Mouse (Mus musculus) stomach, embryonic 14.5 days (tissue): ENCODE measurements around the gene A730071L15Rik. TPM values are rescaled to one million over a fixed set of nuclear protein-coding genes. Genes with fewer than 3 reads are reported as not detected.

Source experiments
- ATAC-seq: fragments of 200-750 bp; cut with Nextera tagmentation; 2 replicates; pipeline ENCODE4 v1.8.0; 2017; ENCODE audit warnings: low read depth, moderate TSS enrichment; ENCODE audit not compliant: insufficient number of reproducible peaks, insufficient read depth, low FRiP score
- H3K27ac ChIP-seq: fragments of 300-500 bp; sonication (generic); 2 replicates; pipeline ENCODE4 v1.5.1; 2014; ENCODE audit warnings: mild to moderate bottlenecking, low read length, moderate library complexity, mixed read lengths
- H3K27me3 ChIP-seq: fragments of 300-500 bp; sonication (generic); 2 replicates; pipeline ENCODE4 v1.6.1; 2014; ENCODE audit warnings: low read length, control low read depth, mixed read lengths; ENCODE audit not compliant: control insufficient read depth, insufficient read depth
- H3K36me3 ChIP-seq: fragments of 300-500 bp; sonication (generic); 2 replicates; pipeline ENCODE4 v1.6.1; 2014; ENCODE audit warnings: mild to moderate bottlenecking, control low read depth, low read length, moderate library complexity, mixed read lengths; ENCODE audit not compliant: control insufficient read depth, insufficient read depth
- H3K4me1 ChIP-seq: fragments of 300-500 bp; sonication (generic); 2 replicates; pipeline ENCODE4 v1.6.1; 2014; ENCODE audit warnings: low read length, control low read depth, mixed read lengths; ENCODE audit not compliant: control insufficient read depth, insufficient read depth
- H3K4me2 ChIP-seq: fragments of 300-500 bp; sonication (generic); replicated peaks from 2 replicates; pipeline ENCODE4 v1.6.1; 2014; ENCODE audit warnings: low read depth, low read length, control low read depth
- H3K4me3 ChIP-seq: fragments of 300-500 bp; sonication (generic); 2 replicates; pipeline ENCODE4 v1.5.1; 2014; ENCODE audit warnings: low read depth, low read length, control low read depth
- H3K9ac ChIP-seq: fragments of 300-500 bp; sonication (generic); replicated peaks from 2 replicates; pipeline ENCODE4 v1.6.1; 2014; ENCODE audit warnings: low read depth, mild to moderate bottlenecking, control low read depth, low read length, moderate library complexity, mixed read lengths
- H3K9me3 ChIP-seq: fragments of 300-500 bp; sonication (generic); 2 replicates; pipeline ENCODE4 v1.6.1; 2016; ENCODE audit warnings: low read depth, low read length, control low read depth; ENCODE audit not compliant: control insufficient read depth
- WGBS: fragments of 180-500 bp; shearing (Covaris S2); extraction: QIAGEN DNeasy Blood & Tissue Kit; methylation state at CpG from one replicate; pipeline ENCODE4 v1.1.7; 2014; 5-methylcytosine and 5-hydroxymethylcytosine counted together
- polyA plus RNA-seq: library from polyadenylated mRNA; unstranded; fragments of >200 nt; fragmentation: Nextera tagmentation; extraction: Ambion mirVana; gene quantifications from 2 replicates; pipeline ENCODE4 v1.2.1, GENCODE M21; 2014

Gene A730071L15Rik
- polyA plus RNA-seq, 1 experiment from 2014 or later: 0.93 TPM

- WGBS: 77% methylated on average over 8 of the region's 8 CpGs
- Histone ChIP-seq H3K9ac (no peak overlapping the region), H3K4me1 (peaks cover 13% of the 10 kb centered on the region; the same call in 1 of the 2 replicates), H3K4me2 (no peak overlapping the region), H3K36me3 (no peaks in the 10 kb centered on the region), H3K27me3 (no peaks in the 10 kb centered on the region), H3K27ac (no peak overlapping the region), H3K9me3 (no peaks in the 10 kb centered on the region), H3K4me3 (no peak overlapping the region)
- ATAC-seq: no peak
These were observed 21.9 kb upstream of the A730071L15Rik start for GRCm38 (mm10) chr11:6177781-6178420.

GRCm38 (mm10) chr11:6178673-6179166 is 21.1 kb upstream of the A730071L15Rik start:
- ATAC-seq: no peak

GRCm38 (mm10) chr11:6179194-6179593 is 20.6 kb upstream of the A730071L15Rik start:
- Histone ChIP-seq H3K27me3 (no peaks in the 10 kb centered on the region), H3K4me2 (no peak overlapping the region), H3K27ac (no peak overlapping the region; the same call in 1 of the 2 replicates), H3K9ac (no peak overlapping the region), H3K4me1 (peaks cover 13% of the 10 kb centered on the region; the same call in 1 of the 2 replicates), H3K36me3 (no peaks in the 10 kb centered on the region), H3K4me3 (no peak overlapping the region), H3K9me3 (no peaks in the 10 kb centered on the region)
- WGBS: 21% methylated on average over 8 of the region's 8 CpGs
- ATAC-seq: no peak

More at GRCm38 (mm10) chr11:6178673-6179166, 21.1 kb upstream of the A730071L15Rik start:
- Histone ChIP-seq H3K4me3 (no peak overlapping the region), H3K27ac (no peak overlapping the region; the same call in 1 of the 2 replicates), H3K4me1 (peaks cover 13% of the 10 kb centered on the region; the same call in 1 of the 2 replicates), H3K36me3 (no peaks in the 10 kb centered on the region), H3K9ac (no peak overlapping the region), H3K9me3 (no peaks in the 10 kb centered on the region), H3K4me2 (no peak overlapping the region), H3K27me3 (no peaks in the 10 kb centered on the region)
- 28% methylated on average over 2 of the region's 2 CpGs for WGBS

GRCm38 (mm10) chr11:6180811-6181399 is 18.9 kb upstream of the A730071L15Rik start:
- no peaks in the 10 kb centered on the region for H3K9me3 ChIP-seq
- no peaks in the 10 kb centered on the region for H3K27me3 ChIP-seq
- no peak overlapping the region for H3K4me2 ChIP-seq
- ATAC-seq: no peak
- no peak overlapping the region for H3K27ac ChIP-seq
- H3K36me3 ChIP-seq: no peaks in the 10 kb centered on the region
- 61% methylated on average over 6 of the region's 6 CpGs for WGBS
- no peak overlapping the region for H3K4me3 ChIP-seq
- no peak overlapping the region for H3K9ac ChIP-seq
- peaks cover 16% of the 10 kb centered on the region for H3K4me1 ChIP-seq

DNA sequence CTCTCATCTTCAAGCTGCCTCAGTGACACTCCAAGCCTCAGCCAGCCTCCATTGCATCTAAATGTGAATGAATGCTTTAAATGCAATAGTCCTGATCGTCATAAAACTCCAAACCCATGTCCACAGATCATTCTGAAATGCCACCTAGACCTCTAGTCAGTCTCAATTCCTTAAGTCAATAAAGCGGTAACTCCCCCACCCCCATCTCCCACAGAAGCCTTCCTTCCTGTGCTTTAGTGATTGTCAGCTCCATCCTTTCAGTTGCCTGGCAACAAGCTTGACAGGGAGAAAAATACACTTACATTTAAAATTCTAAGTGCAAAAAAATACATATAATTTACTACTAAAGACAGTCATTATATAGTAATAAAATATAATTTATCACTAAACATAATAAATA is 16.6 kb upstream of the A730071L15Rik start:
- WGBS: 80% methylated on average over 2 of the region's 2 CpGs
- Histone ChIP-seq H3K36me3 (no peaks in the 10 kb centered on the region), H3K27ac (no peak overlapping the region), H3K4me3 (no peak overlapping the region), H3K27me3 (no peaks in the 10 kb centered on the region), H3K9me3 (no peaks in the 10 kb centered on the region), H3K4me2 (no peak overlapping the region), H3K9ac (no peak overlapping the region), H3K4me1 (peaks cover 16% of the 10 kb centered on the region)
- ATAC-seq: no peak

DNA sequence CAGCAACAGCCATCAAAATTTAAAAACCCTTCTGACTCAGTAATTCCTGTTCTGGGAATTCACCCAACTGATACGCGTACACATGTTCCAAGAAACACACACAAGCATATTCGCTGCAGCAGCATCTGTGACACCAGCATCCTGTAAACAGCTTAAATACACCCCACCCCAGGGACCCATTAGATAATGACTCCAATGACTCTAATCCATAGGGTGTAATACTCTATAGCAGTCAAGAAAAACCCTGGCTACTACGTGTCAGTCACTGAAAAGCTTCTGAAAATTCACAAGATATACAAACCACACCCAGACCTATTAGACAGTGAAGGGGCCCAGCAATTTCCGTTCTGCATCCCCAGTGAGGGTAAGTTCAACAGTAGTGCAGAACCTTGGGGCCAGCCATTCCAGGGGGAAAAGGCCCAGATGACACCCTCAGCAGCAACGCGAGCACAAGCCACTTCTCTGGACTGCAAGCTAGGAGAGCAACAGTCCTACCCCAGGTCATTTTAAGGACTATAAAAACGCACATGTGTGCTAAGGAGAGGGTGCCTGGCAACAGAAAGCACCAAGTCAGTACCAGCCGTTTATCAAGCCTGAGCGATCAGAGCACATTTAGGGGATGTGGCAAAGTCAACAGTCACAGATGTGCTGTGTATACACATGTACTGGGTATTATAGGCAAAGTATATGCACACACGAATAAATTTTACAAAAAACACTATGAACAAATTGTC is 15.5 kb upstream of the A730071L15Rik start:
- Histone ChIP-seq H3K9ac (no peak overlapping the region), H3K27me3 (no peaks in the 10 kb centered on the region), H3K4me3 (no peak overlapping the region), H3K27ac (no peak overlapping the region), H3K4me1 (peaks cover 7% of the 10 kb centered on the region), H3K4me2 (no peak overlapping the region), H3K9me3 (no peaks in the 10 kb centered on the region), H3K36me3 (no peaks in the 10 kb centered on the region)
- ATAC-seq: no peak
- WGBS: 66% methylated on average over 11 of the region's 11 CpGs

GRCm38 (mm10) chr11:6187399-6187798 is 12.4 kb upstream of the A730071L15Rik start:
- H3K4me2 ChIP-seq: no peak overlapping the region
- no peak; the same call in 1 of the 2 replicates for ATAC-seq
- no peak overlapping the region for H3K9ac ChIP-seq
- 0 out of 2 replicates have a peak, but pooled peaks cover 8% of the 10 kb centered on the region for H3K36me3 ChIP-seq
- H3K9me3 ChIP-seq: no peaks in the 10 kb centered on the region
- H3K27me3 ChIP-seq: no peaks in the 10 kb centered on the region
- peaks cover 3% of the 10 kb centered on the region; the same call in 1 of the 2 replicates for H3K4me1 ChIP-seq
- no peak overlapping the region for H3K27ac ChIP-seq
- 79% methylated on average over 3 of the region's 3 CpGs for WGBS
- H3K4me3 ChIP-seq: no peak overlapping the region

DNA sequence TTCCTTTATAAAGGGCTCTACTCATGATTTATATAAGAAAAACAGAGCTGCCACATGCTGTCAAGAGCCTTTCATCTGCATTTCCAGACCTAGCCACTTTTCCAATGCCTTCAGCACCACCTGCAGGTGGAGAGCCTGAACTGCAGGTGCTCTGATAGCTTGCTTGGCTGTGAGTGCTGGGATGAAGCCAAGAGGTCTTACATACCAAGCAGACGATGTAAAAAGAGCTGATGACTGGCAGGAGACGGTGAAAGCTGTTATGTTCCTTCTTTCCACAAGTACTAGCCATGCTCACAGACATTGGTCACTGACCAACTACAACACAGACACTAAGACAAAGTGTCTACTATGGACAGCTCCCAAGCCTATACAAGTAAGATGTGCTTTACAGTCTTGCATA is 12.0 kb upstream of the A730071L15Rik start:
- Histone ChIP-seq H3K4me1 (peaks cover 3% of the 10 kb centered on the region; the same call in 1 of the 2 replicates), H3K9ac (no peak overlapping the region), H3K4me2 (no peak overlapping the region), H3K4me3 (no peak overlapping the region), H3K27me3 (no peaks in the 10 kb centered on the region), H3K9me3 (no peaks in the 10 kb centered on the region), H3K36me3 (peaks cover 10% of the 10 kb centered on the region), H3K27ac (no peak overlapping the region)
- ATAC-seq: no peak
- 2% methylated on average over 2 of the region's 2 CpGs for WGBS
